Mouse (Mus musculus) ES-E14 (cell line): ENCODE data around the gene Hpdl. TPM values are rescaled to one million over a fixed set of nuclear protein-coding genes. Genes with fewer than 3 reads are reported as not detected.

Experiments
- DNase-seq: peaks from one replicate; pipeline ENCODE4 v3.0.0-alpha.2; 2013; ENCODE audit warnings: low read depth, low spot score
- H3K27ac ChIP-seq: 2 replicates; pipeline ENCODE4 v1.5.1; 2012; ENCODE audit warnings: low read depth, mild to moderate bottlenecking, low read length, moderate library complexity, mixed read lengths; ENCODE audit not compliant: poor library complexity, insufficient read depth, severe bottlenecking
- H3K36me3 ChIP-seq: 2 replicates; pipeline ENCODE4 v1.6.1; 2012; ENCODE audit warnings: mild to moderate bottlenecking, low read length, moderate library complexity, mixed read lengths; ENCODE audit not compliant: control insufficient read depth, poor library complexity, insufficient read depth, severe bottlenecking
- H3K4me1 ChIP-seq, 2 experiments: fragments of 150-350 bp in 1 of 2; sonication (generic) in 1 of 2; 2 replicates each; pipeline ENCODE4 v1.6.1; 2012; ENCODE audit warnings: low read length in 2 of 2, mild to moderate bottlenecking in 1 of 2, mixed read lengths in 1 of 2; ENCODE audit not compliant: control insufficient read depth in 2 of 2, insufficient read depth in 2 of 2, poor library complexity in 1 of 2
- H3K4me3 ChIP-seq, 2 experiments: fragments of 150-350 bp in 1 of 2; sonication (generic) in 1 of 2; 2 replicates each; pipeline ENCODE4 v1.5.1; 2012; ENCODE audit warnings: low read length in 2 of 2, low read depth in 1 of 2, mild to moderate bottlenecking in 1 of 2, mixed read lengths in 1 of 2; ENCODE audit not compliant: insufficient read depth in 1 of 2, poor library complexity in 1 of 2, severe bottlenecking in 1 of 2
- H3K9ac ChIP-seq: 2 replicates; pipeline ENCODE4 v1.6.1; 2012; ENCODE audit warnings: low read depth, mild to moderate bottlenecking, low read length, mixed read lengths; ENCODE audit not compliant: poor library complexity, insufficient read depth, severe bottlenecking
- H3K9me3 ChIP-seq: fragments of 150-350 bp; sonication (generic); 2 replicates; pipeline ENCODE4 v1.6.1; 2012; ENCODE audit warnings: low read depth, mild to moderate bottlenecking, low read length; ENCODE audit not compliant: control insufficient read depth, insufficient read depth
- CHD2 ChIP-seq: IDR thresholded peaks from 2 replicates; pipeline ENCODE4 v1.6.1; 2014; ENCODE audit warnings: mild to moderate bottlenecking, low read depth, low read length, inconsistent platforms
- HCFC1 ChIP-seq: IDR thresholded peaks from 2 replicates; pipeline ENCODE4 v1.6.1; 2012; ENCODE audit warnings: low read length, inconsistent platforms, borderline replicate concordance; ENCODE audit not compliant: insufficient read depth
- MAFK ChIP-seq: IDR thresholded peaks from 2 replicates; pipeline ENCODE4 v1.6.1; 2014; ENCODE audit warnings: mild to moderate bottlenecking, low read depth, low read length, inconsistent platforms; ENCODE audit not compliant: insufficient read depth
- ZC3H11A ChIP-seq: IDR thresholded peaks from 2 replicates; pipeline ENCODE4 v1.6.1; 2012; ENCODE audit warnings: low read depth, mild to moderate bottlenecking, inconsistent platforms, low read length, borderline replicate concordance
- ZNF384 ChIP-seq: IDR thresholded peaks from 2 replicates; pipeline ENCODE4 v1.6.1; 2012; ENCODE audit warnings: low read depth, low read length, inconsistent platforms
- in situ Hi-C, 2 experiments: fragments of 600-800 bp; cut with MboI; formaldehyde crosslinking; loops; one replicate each; pipeline ENCODE4 v1.15.1; 2025; ENCODE audit warnings: low sequenced_read_pairs in 2 of 2, inconsistent platforms in 1 of 2; ENCODE audit not compliant: unreplicated experiment in 2 of 2
- total RNA-seq: library from RNA; depleted of rRNA; stranded (reverse); fragments of 300-350 nt; gene quantifications from 2 replicates; pipeline ENCODE4 v1.2.3, GENCODE M21; 2012

Hpdl gene
- total RNA-seq, 1 experiment: 5.8 TPM

DNA sequence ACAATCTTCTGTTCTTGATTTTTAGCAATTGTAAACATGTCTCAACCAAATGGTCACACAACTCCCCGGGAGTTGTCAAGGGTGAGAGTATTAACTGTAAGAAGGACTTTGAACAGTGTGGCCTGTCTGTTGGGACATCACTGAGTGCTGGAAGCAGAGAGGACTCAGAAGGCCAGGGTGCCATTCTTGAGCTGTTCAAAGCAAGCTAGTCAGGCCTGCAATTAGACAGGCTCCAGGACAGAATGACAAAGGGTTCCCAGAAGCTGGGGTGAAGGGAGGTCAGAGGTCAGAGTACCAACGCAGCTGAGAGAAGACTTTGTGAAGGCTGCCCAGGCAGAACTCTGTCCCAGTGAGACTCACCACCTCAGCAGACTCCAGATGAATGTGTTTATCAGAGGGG lies 17.5 kb upstream of the Hpdl start:
- TF ChIP-seq CHD2: no peak
- no peak for TF ChIP-seq ZC3H11A
- TF ChIP-seq HCFC1: no peak
- TF ChIP-seq MAFK: no peak
- TF ChIP-seq ZNF384: no peak
- Histone ChIP-seq H3K9me3 (no peaks in the 10 kb centered on the region), H3K36me3 (no peaks in the 10 kb centered on the region), H3K9ac (no peak overlapping the region), H3K4me3 (no peak overlapping the region), H3K4me1 (no peaks in the 10 kb centered on the region; a peak in 1 of 4 replicates), H3K27ac (no peak overlapping the region)
- in situ Hi-C loops: no loop called here
- DNase-seq: no peak

DNA sequence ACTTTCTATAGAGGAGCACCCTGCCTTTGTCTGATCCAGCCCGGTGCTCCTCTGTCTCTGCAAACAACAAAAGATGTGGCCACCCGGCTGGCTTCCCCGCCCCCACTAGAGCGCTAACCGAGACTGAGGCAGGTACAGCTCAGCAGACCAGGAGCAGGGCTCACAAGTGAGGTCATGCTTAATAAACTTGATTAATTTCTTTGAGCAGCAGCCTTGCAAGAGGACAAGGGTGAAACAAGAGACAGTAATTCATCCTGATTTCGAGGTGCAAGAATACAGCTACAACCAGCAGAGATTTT lies 8.5 kb upstream of the Hpdl start:
- TF ChIP-seq MAFK (no peak), CHD2 (no peak), ZC3H11A (no peak), ZNF384 (no peak), HCFC1 (no peak)
- Histone ChIP-seq H3K9ac (no peak overlapping the region), H3K9me3 (no peaks in the 10 kb centered on the region), H3K36me3 (no peaks in the 10 kb centered on the region), H3K4me1 (peaks cover 2 to 8% of the 10 kb centered on the region in 2 experiments; a peak in 1 of 4 replicates), H3K27ac (no peak overlapping the region), H3K4me3 (no peak overlapping the region)
- in situ Hi-C loops: no loop called here
- DNase-seq: no peak

DNA sequence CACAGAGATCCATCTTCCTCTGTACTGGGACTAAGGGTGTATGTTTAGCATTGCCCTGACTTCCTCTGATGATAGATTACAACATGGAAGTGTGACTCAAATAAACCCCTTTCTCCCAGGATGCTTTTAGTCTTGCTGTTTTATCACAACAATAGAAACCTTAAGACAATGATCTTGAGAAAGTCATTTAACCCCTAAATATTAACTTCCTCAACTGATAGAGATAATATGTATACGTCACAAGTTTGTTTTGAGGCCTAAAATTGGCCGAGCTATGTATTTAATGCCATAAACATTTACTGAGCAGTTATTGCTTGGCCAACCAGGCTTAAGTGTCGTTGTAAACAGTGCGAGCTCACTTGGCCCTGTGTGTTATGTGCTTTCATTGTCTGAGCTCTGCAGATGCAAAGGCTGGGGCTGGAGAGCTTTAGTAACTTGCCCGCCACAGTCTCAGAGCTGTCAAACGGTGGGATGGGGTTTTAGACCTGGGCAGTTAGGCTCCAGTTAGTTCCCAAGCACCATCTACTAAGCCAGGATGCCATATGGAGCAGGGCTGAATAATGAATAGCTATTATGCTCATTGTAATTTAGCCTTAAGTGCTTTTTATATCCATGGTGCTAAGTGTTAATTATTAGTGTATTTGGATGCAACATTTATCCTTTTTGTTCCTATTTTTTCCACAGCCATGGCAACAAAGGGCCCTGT lies 8.0 kb upstream of the Hpdl start:
- Histone ChIP-seq H3K27ac (no peak overlapping the region), H3K4me3 (no peak overlapping the region), H3K4me1 (peaks cover 2 to 8% of the 10 kb centered on the region in 2 experiments; a peak in 1 of 4 replicates), H3K9me3 (no peaks in the 10 kb centered on the region), H3K9ac (no peak overlapping the region), H3K36me3 (no peaks in the 10 kb centered on the region)
- no peak for TF ChIP-seq HCFC1
- TF ChIP-seq ZNF384: no peak
- no peak for TF ChIP-seq CHD2
- no peak for TF ChIP-seq ZC3H11A
- TF ChIP-seq MAFK: no peak
- no peak for DNase-seq
- in situ Hi-C loops: loop anchor here in 1 of 2 experiments (10.0 kb wide), 1 partner anchor 165 kb away; the partner anchor contains the start of genes Hectd3 and Urod

DNA sequence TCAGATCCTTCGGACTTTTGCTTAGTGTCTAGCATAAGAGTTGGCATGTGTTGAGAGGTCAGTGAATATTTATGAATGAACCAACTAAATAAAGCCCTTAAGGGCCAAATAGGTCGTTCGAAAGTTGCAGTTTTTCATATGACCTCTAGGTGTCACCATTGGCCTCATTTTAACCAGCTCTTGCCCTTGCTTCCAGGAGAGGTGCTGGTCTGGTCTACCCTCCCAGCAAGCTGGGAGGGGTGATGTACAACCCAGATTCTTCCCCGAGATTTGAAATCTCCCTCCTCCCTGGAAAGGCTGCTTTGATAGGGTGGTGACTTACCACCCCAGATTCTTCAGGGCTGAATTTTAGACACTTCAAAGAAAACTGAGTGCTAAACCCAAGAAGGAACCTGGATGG lies 6.3 kb upstream of the Hpdl start:
- no peak for DNase-seq
- H3K4me3 ChIP-seq: no peak overlapping the region
- peaks cover 2 to 13% of the 10 kb centered on the region in 2 experiments; a peak in 2 of 4 replicates for H3K4me1 ChIP-seq
- no peak overlapping the region for H3K27ac ChIP-seq
- no peak for TF ChIP-seq CHD2
- no peak for TF ChIP-seq ZNF384
- peak; percentile 73; the same call in 1 of the 2 replicates for TF ChIP-seq ZC3H11A
- TF ChIP-seq HCFC1: no peak
- no peak for TF ChIP-seq MAFK
- no peaks in the 10 kb centered on the region for H3K36me3 ChIP-seq
- no peak overlapping the region for H3K9ac ChIP-seq
- no peaks in the 10 kb centered on the region for H3K9me3 ChIP-seq
- in situ Hi-C loops: loop anchor here in 1 of 2 experiments (10.0 kb wide), 1 partner anchor 167 kb away; the partner anchor contains the start of genes Hectd3 and Urod
